Mouse (Mus musculus) embryonic facial prominence, embryonic 10.5 days (tissue): ENCODE results near the gene Dennd1a. TPM values are rescaled to one million over a fixed set of nuclear protein-coding genes. Genes with fewer than 3 reads are reported as not detected.

Experiments used
- DNase-seq: peaks from one replicate; pipeline ENCODE4 v3.0.0-alpha.2; 2017; ENCODE audit warnings: low spot score
- H3K27ac ChIP-seq: fragments of 300-500 bp; sonication (generic); replicated peaks from 2 replicates; pipeline ENCODE4 v1.5.1; 2016; ENCODE audit warnings: mild to moderate bottlenecking
- H3K27me3 ChIP-seq: fragments of 300-500 bp; sonication (generic); replicated peaks from 2 replicates; pipeline ENCODE4 v1.6.1; 2016; ENCODE audit warnings: low read depth, mild to moderate bottlenecking; ENCODE audit not compliant: poor library complexity, severe bottlenecking
- H3K36me3 ChIP-seq: fragments of 300-500 bp; sonication (generic); replicated peaks from 2 replicates; pipeline ENCODE4 v1.6.1; 2016; ENCODE audit warnings: mild to moderate bottlenecking, moderate library complexity
- H3K4me1 ChIP-seq: fragments of 300-500 bp; sonication (generic); 2 replicates; pipeline ENCODE4 v1.6.1; 2016
- H3K4me3 ChIP-seq: fragments of 300-500 bp; sonication (generic); 2 replicates; pipeline ENCODE4 v1.5.1; 2016; ENCODE audit warnings: mild to moderate bottlenecking, moderate library complexity
- H3K9me3 ChIP-seq: fragments of 300-500 bp; sonication (generic); 2 replicates; pipeline ENCODE4 v1.6.1; 2016; ENCODE audit warnings: mild to moderate bottlenecking
- WGBS: fragments of 180-500 bp; shearing (Covaris S2); methylation state at CpG from one replicate; pipeline ENCODE4 v1.1.7; 2016; 5-methylcytosine and 5-hydroxymethylcytosine counted together
- polyA plus RNA-seq: library from polyadenylated mRNA; unstranded; fragments of >200 nt; fragmentation: Nextera tagmentation; extraction: Ambion mirVana; gene quantifications from 2 replicates; pipeline ENCODE4 v1.2.1, GENCODE M21; 2016

Dennd1a gene
- polyA plus RNA-seq, 1 experiment from 2014 or later, result 13.7 TPM

GRCm38 (mm10) chr2:37853878-37854435 is 433.2 kb downstream of the Dennd1a start:
- no peak for DNase-seq
- no peaks in the 10 kb centered on the region for H3K27me3 ChIP-seq
- H3K4me1 ChIP-seq, result peaks cover 31% of the 10 kb centered on the region
- 0 out of 2 replicates have a peak, but pooled peaks cover 8% of the 10 kb centered on the region for H3K36me3 ChIP-seq
- no peak overlapping the region for H3K27ac ChIP-seq
- 85% methylated on average over 1 of the region's 1 CpGs for WGBS
- H3K9me3 ChIP-seq, result no peaks in the 10 kb centered on the region
- H3K4me3 ChIP-seq, result no peak overlapping the region

- peaks cover 36% of the 10 kb centered on the region for H3K4me1 ChIP-seq
- H3K4me3 ChIP-seq, result no peak overlapping the region
- DNase-seq, result no peak
- WGBS, result 71% methylated on average over 1 of the region's 1 CpGs
- no peaks in the 10 kb centered on the region for H3K27me3 ChIP-seq
- H3K36me3 ChIP-seq, result 0 out of 2 replicates have a peak, but pooled peaks cover 5% of the 10 kb centered on the region
- H3K9me3 ChIP-seq, result no peaks in the 10 kb centered on the region
- no peak overlapping the region for H3K27ac ChIP-seq
These were observed 436.6 kb downstream of the Dennd1a start for GRCm38 (mm10) chr2:37850626-37851025.

- no peak overlapping the region for H3K4me3 ChIP-seq
- no peaks in the 10 kb centered on the region for H3K9me3 ChIP-seq
- H3K4me1 ChIP-seq, result peaks cover 33% of the 10 kb centered on the region
- no peaks in the 10 kb centered on the region for H3K36me3 ChIP-seq
- no peak overlapping the region for H3K27ac ChIP-seq
- DNase-seq, result no peak
- no peaks in the 10 kb centered on the region for H3K27me3 ChIP-seq
- WGBS, result 80% methylated on average over 3 of the region's 3 CpGs
These were observed 437.8 kb downstream of the Dennd1a start for GRCm38 (mm10) chr2:37849357-37849756.

- WGBS, result 35% methylated on average over 4 of the region's 4 CpGs
- DNase-seq, result peak; percentile 43
- H3K36me3 ChIP-seq, result 0 out of 2 replicates have a peak, but pooled peaks cover 5% of the 10 kb centered on the region
- no peak overlapping the region for H3K4me3 ChIP-seq
- no peaks in the 10 kb centered on the region for H3K27me3 ChIP-seq
- peaks cover 28% of the 10 kb centered on the region for H3K4me1 ChIP-seq
- H3K27ac ChIP-seq, result peak overlapping the region; percentile 75
- no peaks in the 10 kb centered on the region for H3K9me3 ChIP-seq
These were observed 444.5 kb downstream of the Dennd1a start for GRCm38 (mm10) chr2:37842719-37843118.

GRCm38 (mm10) chr2:37842151-37842569 is 445.0 kb downstream of the Dennd1a start:
- WGBS, result 9% methylated on average over 7 of the region's 7 CpGs
- peak; percentile 58 for DNase-seq
- no peaks in the 10 kb centered on the region for H3K27me3 ChIP-seq
- H3K27ac ChIP-seq, result peak overlapping the region; percentile 75
- H3K36me3 ChIP-seq, result peaks cover 8% of the 10 kb centered on the region; the same call in 1 of the 2 replicates
- H3K4me1 ChIP-seq, result peaks cover 28% of the 10 kb centered on the region
- no peak overlapping the region for H3K4me3 ChIP-seq
- H3K9me3 ChIP-seq, result no peaks in the 10 kb centered on the region

GRCm38 (mm10) chr2:37839922-37840321 is 447.3 kb downstream of the Dennd1a start:
- Histone ChIP-seq H3K36me3 (peaks cover 8% of the 10 kb centered on the region; the same call in 1 of the 2 replicates), H3K27ac (no peak overlapping the region), H3K27me3 (no peaks in the 10 kb centered on the region), H3K4me1 (peaks cover 24% of the 10 kb centered on the region), H3K4me3 (no peak overlapping the region), H3K9me3 (no peaks in the 10 kb centered on the region)
- DNase-seq, result no peak

- Histone ChIP-seq H3K36me3 (peaks cover 8% of the 10 kb centered on the region; the same call in 1 of the 2 replicates), H3K27ac (no peak overlapping the region), H3K4me1 (peaks cover 16% of the 10 kb centered on the region), H3K27me3 (no peaks in the 10 kb centered on the region), H3K4me3 (no peak overlapping the region), H3K9me3 (no peaks in the 10 kb centered on the region)
- 84% methylated on average over 7 of the region's 7 CpGs for WGBS
- no peak for DNase-seq
These were observed 448.8 kb downstream of the Dennd1a start for GRCm38 (mm10) chr2:37838202-37838984.

GRCm38 (mm10) chr2:37837542-37837941 is 449.6 kb downstream of the Dennd1a start:
- Histone ChIP-seq H3K4me1 (peaks cover 8% of the 10 kb centered on the region), H3K4me3 (no peak overlapping the region), H3K27me3 (no peaks in the 10 kb centered on the region), H3K36me3 (peaks cover 8% of the 10 kb centered on the region; the same call in 1 of the 2 replicates), H3K9me3 (no peaks in the 10 kb centered on the region), H3K27ac (no peak overlapping the region)
- DNase-seq, result no peak
- WGBS, result 94% methylated on average over 3 of the region's 3 CpGs

GRCm38 (mm10) chr2:37836926-37837325 is 450.3 kb downstream of the Dennd1a start:
- H3K36me3 ChIP-seq, result peaks cover 8% of the 10 kb centered on the region; the same call in 1 of the 2 replicates
- WGBS, result 91% methylated on average over 3 of the region's 3 CpGs
- H3K4me3 ChIP-seq, result no peak overlapping the region

GRCm38 (mm10) chr2:37832253-37832652 is 454.9 kb downstream of the Dennd1a start:
- WGBS, result 88% methylated on average over 10 of the region's 10 CpGs
- Histone ChIP-seq H3K27me3 (no peaks in the 10 kb centered on the region), H3K4me1 (peaks cover 18% of the 10 kb centered on the region), H3K9me3 (no peaks in the 10 kb centered on the region), H3K4me3 (no peak overlapping the region), H3K36me3 (peaks cover under 1% of the 10 kb centered on the region; the same call in 1 of the 2 replicates), H3K27ac (no peak overlapping the region)
- DNase-seq, result no peak

More at GRCm38 (mm10) chr2:37836926-37837325, 450.3 kb downstream of the Dennd1a start:
- peaks cover 2% of the 10 kb centered on the region for H3K4me1 ChIP-seq
- no peak overlapping the region for H3K27ac ChIP-seq
- no peaks in the 10 kb centered on the region for H3K27me3 ChIP-seq
- H3K9me3 ChIP-seq, result no peaks in the 10 kb centered on the region
- DNase-seq, result no peak

GRCm38 (mm10) chr2:37829758-37830275 is 457.4 kb downstream of the Dennd1a start:
- H3K36me3 ChIP-seq, result no peaks in the 10 kb centered on the region
- H3K9me3 ChIP-seq, result no peaks in the 10 kb centered on the region
- 43% methylated on average over 9 of the region's 9 CpGs for WGBS
- peak overlapping the region; percentile 41; the same call in 1 of the 2 replicates for H3K27ac ChIP-seq
- H3K4me3 ChIP-seq, result no peak overlapping the region
- DNase-seq, result peak; percentile 40
- H3K4me1 ChIP-seq, result peaks cover 18% of the 10 kb centered on the region
- no peaks in the 10 kb centered on the region for H3K27me3 ChIP-seq

GRCm38 (mm10) chr2:37823826-37824225 is 463.4 kb downstream of the Dennd1a start:
- 78% methylated on average over 2 of the region's 2 CpGs for WGBS
- no peaks in the 10 kb centered on the region for H3K27me3 ChIP-seq
- no peak overlapping the region for H3K27ac ChIP-seq
- no peaks in the 10 kb centered on the region for H3K9me3 ChIP-seq
- no peak for DNase-seq
- H3K36me3 ChIP-seq, result no peaks in the 10 kb centered on the region
- H3K4me1 ChIP-seq, result peaks cover 14% of the 10 kb centered on the region
- H3K4me3 ChIP-seq, result no peak overlapping the region
